Mouse (Mus musculus): Measurements from ENCODE around the gene Zfp738.
"Not testable (repeated sequence)": the region's sequence is repeated elsewhere in the genome, so short reads cannot be mapped to it uniquely, and the experiment has no call there.

GRCm38 (mm10) chr13:67683841-67684240, 3.0 kb downstream of the Zfp738 start:
- TF ChIP-seq CTCF, EP300 (IDR thresholded peaks at IDR 0.05; ENCODE audit: low read depth): not testable (repeated sequence)

Measured in liver, postnatal 0 days (tissue).